Mouse (Mus musculus): Measurements from ENCODE around the gene Fbxl2.

DNA sequence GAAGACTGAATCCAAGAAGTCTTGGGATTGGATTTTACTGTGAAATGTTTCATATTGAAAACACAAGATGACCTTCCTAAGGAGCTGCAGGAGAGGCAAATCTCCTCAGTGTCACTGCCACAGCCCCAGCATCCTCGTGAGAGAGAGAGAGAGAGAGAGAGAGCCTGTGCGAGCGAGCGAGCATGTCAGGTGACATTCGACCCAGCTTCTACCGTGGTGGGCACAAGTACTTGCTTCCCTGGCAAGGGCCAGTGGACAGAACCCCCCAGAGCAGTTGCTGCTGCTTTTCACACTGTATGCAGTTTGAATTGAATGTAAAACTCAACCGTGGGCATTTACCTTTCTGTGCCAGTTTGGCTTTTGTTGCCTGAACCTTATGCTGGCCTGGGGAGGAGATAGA lies 70.5 kb downstream of the Fbxl2 start:
- TF ChIP-seq CTCF (IDR thresholded peaks at IDR 0.05; ENCODE audit: control insufficient read depth, insufficient read depth, insufficient read length) (no peak), MAX (IDR thresholded peaks at IDR 0.05) (no peak), USF1 (IDR thresholded peaks at IDR 0.05; ENCODE audit: low read depth) (no peak), MYOG (IDR thresholded peaks at IDR 0.05; ENCODE audit: control insufficient read depth, extremely low read depth, insufficient read length) (no peak), MYOD1 (IDR thresholded peaks at IDR 0.05; ENCODE audit: control insufficient read depth, insufficient read length, low read depth) (no peak)

All from C2C12 (cell line).